Mouse (Mus musculus): ENCODE data around the gene Olfr1423. TPM values are rescaled to one million over a fixed set of nuclear protein-coding genes. Genes with fewer than 3 reads are reported as not detected.

Olfr1423 gene
- polyA plus RNA-seq, 1 experiment from 2014 or later, result not detected

DNA sequence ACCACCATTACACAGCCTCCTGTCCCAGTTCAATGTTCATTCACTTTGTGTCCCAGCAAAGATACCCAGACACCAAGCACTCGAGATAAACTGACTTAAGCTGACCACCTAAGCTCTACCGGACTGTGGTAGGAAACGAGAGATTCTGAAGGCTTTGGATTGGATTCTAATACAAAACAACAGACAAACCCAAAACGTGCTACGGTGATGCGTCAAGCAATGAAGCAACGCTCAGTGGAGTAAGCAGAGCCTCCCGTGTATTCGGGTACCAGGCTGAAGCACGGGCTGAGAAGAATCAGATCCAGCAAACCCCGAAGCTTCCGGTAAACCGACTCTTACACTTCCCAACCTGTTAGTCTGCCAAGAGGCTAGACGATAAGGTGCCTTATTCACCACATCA, 38.3 kb downstream of the Olfr1423 start:
- Histone ChIP-seq H3K27me3 (ENCODE audit: control insufficient read depth, insufficient read depth, low read length) (no peaks in the 10 kb centered on the region), H3K36me3 (ENCODE audit: control insufficient read depth, insufficient read depth, low read length) (no peaks in the 10 kb centered on the region), H3K9me3 (ENCODE audit: control insufficient read depth, low read length) (no peaks in the 10 kb centered on the region), H3K4me2 (ENCODE audit: low read length) (peak overlapping the region; percentile 28), H3K4me3 (replicated peaks; ENCODE audit: low read depth, low read length) (peak overlapping the region; percentile 19; the same call in 1 of the 2 replicates), H3K4me1 (ENCODE audit: control insufficient read depth, insufficient read depth, low read length) (peaks cover 14% of the 10 kb centered on the region), H3K9ac (replicated peaks; ENCODE audit: low read length) (no peak overlapping the region), H3K27ac (replicated peaks; ENCODE audit: low read depth, low read length) (no peak overlapping the region)
- DNase-seq, result no peak
- 41% methylated on average over 14 of the region's 14 CpGs for WGBS
- ATAC-seq (ENCODE audit: low FRiP score, low TSS enrichment), result no peak

DNA sequence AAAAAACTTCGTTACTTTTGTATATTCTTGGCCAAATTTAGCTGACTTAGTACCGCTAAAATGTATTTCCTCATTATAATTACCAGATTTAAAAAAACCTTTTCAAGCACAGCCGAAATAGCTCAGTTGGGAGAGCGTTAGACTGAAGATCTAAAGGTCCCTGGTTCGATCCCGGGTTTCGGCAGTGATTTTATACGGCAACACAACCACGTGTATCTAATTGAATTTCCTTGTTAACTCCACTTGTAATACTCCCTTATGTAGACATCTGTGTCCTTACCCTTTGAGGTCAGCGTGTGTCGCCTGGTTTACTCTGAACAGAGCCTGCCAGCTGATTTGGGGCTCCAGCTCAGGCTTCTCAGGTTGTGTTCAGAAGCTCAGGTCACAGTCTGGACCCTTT, 39.0 kb downstream of the Olfr1423 start:
- Histone ChIP-seq H3K9me3 (ENCODE audit: control insufficient read depth, low read length) (no peaks in the 10 kb centered on the region), H3K27ac (replicated peaks; ENCODE audit: low read depth, low read length) (no peak overlapping the region), H3K4me2 (ENCODE audit: low read length) (peak overlapping the region; percentile 28), H3K36me3 (ENCODE audit: control insufficient read depth, insufficient read depth, low read length) (no peaks in the 10 kb centered on the region), H3K9ac (replicated peaks; ENCODE audit: low read length) (no peak overlapping the region), H3K4me3 (replicated peaks; ENCODE audit: low read depth, low read length) (peak overlapping the region; percentile 19; the same call in 1 of the 2 replicates), H3K27me3 (ENCODE audit: control insufficient read depth, insufficient read depth, low read length) (no peaks in the 10 kb centered on the region), H3K4me1 (ENCODE audit: control insufficient read depth, insufficient read depth, low read length) (peaks cover 14% of the 10 kb centered on the region)
- peak; percentile 76 for DNase-seq
- no peak for ATAC-seq (ENCODE audit: low FRiP score, low TSS enrichment)
- WGBS, result 1% methylated on average over 11 of the region's 11 CpGs

- DNase-seq (no peak), ATAC-seq (ENCODE audit: low FRiP score, low TSS enrichment) (no peak)
- Histone ChIP-seq H3K9ac (replicated peaks; ENCODE audit: low read length) (no peak overlapping the region), H3K27ac (replicated peaks; ENCODE audit: low read depth, low read length) (no peak overlapping the region), H3K9me3 (ENCODE audit: control insufficient read depth, low read length) (no peaks in the 10 kb centered on the region), H3K4me2 (ENCODE audit: low read length) (no peak overlapping the region), H3K4me3 (replicated peaks; ENCODE audit: low read depth, low read length) (no peak overlapping the region), H3K27me3 (ENCODE audit: control insufficient read depth, insufficient read depth, low read length) (no peaks in the 10 kb centered on the region), H3K4me1 (ENCODE audit: control insufficient read depth, insufficient read depth, low read length) (peaks cover 10% of the 10 kb centered on the region), H3K36me3 (ENCODE audit: control insufficient read depth, insufficient read depth, low read length) (no peaks in the 10 kb centered on the region)
- WGBS, result 25% methylated on average over 3 of the region's 3 CpGs
These were observed 39.4 kb downstream of the Olfr1423 start for GRCm38 (mm10) chr19:12001686-12002085.

GRCm38 (mm10) chr19:11995722-11996448, 45.2 kb downstream of the Olfr1423 start:
- no peak for ATAC-seq (ENCODE audit: low FRiP score, low TSS enrichment)

DNA sequence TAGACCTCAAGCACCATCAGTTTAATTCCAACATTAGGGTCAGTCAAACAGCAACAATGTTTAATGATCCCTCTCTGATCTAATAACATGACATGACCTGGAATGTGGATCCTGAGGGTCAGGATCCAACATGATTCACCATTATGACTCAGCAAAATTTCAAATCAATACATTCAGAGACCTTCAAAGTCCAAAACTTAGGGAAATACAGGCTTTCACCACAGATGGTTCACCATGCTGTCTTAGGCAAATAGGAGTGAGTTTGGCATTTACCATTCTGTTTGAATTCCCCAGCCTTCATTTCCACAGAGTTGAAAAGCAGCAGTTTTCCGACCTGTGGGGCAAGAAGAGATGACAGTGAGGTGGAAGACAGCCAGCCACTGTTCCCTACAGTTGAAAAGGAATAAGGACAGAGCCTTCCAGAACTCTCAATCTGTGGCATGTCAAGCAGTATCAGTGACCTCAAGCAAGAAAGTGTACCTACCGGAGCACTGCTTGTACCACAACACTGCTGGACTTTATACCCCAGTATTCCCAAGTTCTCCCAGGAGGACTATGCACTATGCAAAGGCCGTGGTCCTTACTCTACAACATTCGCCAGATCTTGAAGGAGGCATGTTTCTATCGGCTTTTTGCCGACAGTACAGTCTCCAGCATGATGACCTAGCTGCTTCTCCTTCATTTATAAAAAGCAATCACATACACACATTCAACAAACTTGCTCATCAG, 46.2 kb downstream of the Olfr1423 start:
- Histone ChIP-seq H3K9me3 (ENCODE audit: control insufficient read depth, low read length) (no peaks in the 10 kb centered on the region), H3K27me3 (ENCODE audit: control insufficient read depth, insufficient read depth, low read length) (no peaks in the 10 kb centered on the region), H3K4me1 (ENCODE audit: control insufficient read depth, insufficient read depth, low read length) (no peaks in the 10 kb centered on the region), H3K4me3 (replicated peaks; ENCODE audit: low read depth, low read length) (no peak overlapping the region), H3K27ac (replicated peaks; ENCODE audit: low read depth, low read length) (no peak overlapping the region), H3K36me3 (ENCODE audit: control insufficient read depth, insufficient read depth, low read length) (peaks cover 53% of the 10 kb centered on the region), H3K9ac (replicated peaks; ENCODE audit: low read length) (no peak overlapping the region), H3K4me2 (ENCODE audit: low read length) (no peak overlapping the region)
- WGBS, result 94% methylated on average over 6 of the region's 6 CpGs
- DNase-seq (no peak), ATAC-seq (ENCODE audit: low FRiP score, low TSS enrichment) (no peak)

More at GRCm38 (mm10) chr19:11995722-11996448, 45.2 kb downstream of the Olfr1423 start:
- Histone ChIP-seq H3K9me3 (ENCODE audit: control insufficient read depth, low read length) (no peaks in the 10 kb centered on the region), H3K4me1 (ENCODE audit: control insufficient read depth, insufficient read depth, low read length) (no peaks in the 10 kb centered on the region), H3K4me3 (replicated peaks; ENCODE audit: low read depth, low read length) (no peak overlapping the region), H3K36me3 (ENCODE audit: control insufficient read depth, insufficient read depth, low read length) (peaks cover 45% of the 10 kb centered on the region), H3K27ac (replicated peaks; ENCODE audit: low read depth, low read length) (no peak overlapping the region), H3K9ac (replicated peaks; ENCODE audit: low read length) (no peak overlapping the region), H3K27me3 (ENCODE audit: control insufficient read depth, insufficient read depth, low read length) (no peaks in the 10 kb centered on the region), H3K4me2 (ENCODE audit: low read length) (no peak overlapping the region)
- 59% methylated on average over 2 of the region's 2 CpGs for WGBS
- DNase-seq, result no peak

GRCm38 (mm10) chr19:11992441-11993029, 48.6 kb downstream of the Olfr1423 start:
- WGBS, result 93% methylated on average over 10 of the region's 10 CpGs
- Histone ChIP-seq H3K9me3 (ENCODE audit: control insufficient read depth, low read length) (no peaks in the 10 kb centered on the region), H3K4me1 (ENCODE audit: control insufficient read depth, insufficient read depth, low read length) (no peaks in the 10 kb centered on the region), H3K4me3 (replicated peaks; ENCODE audit: low read depth, low read length) (no peak overlapping the region), H3K36me3 (ENCODE audit: control insufficient read depth, insufficient read depth, low read length) (peaks cover 76% of the 10 kb centered on the region), H3K9ac (replicated peaks; ENCODE audit: low read length) (no peak overlapping the region), H3K4me2 (ENCODE audit: low read length) (no peak overlapping the region), H3K27me3 (ENCODE audit: control insufficient read depth, insufficient read depth, low read length) (no peaks in the 10 kb centered on the region), H3K27ac (replicated peaks; ENCODE audit: low read depth, low read length) (no peak overlapping the region)
- DNase-seq, result no peak
- no peak for ATAC-seq (ENCODE audit: low FRiP score, low TSS enrichment)

GRCm38 (mm10) chr19:11992034-11992433, 49.1 kb downstream of the Olfr1423 start:
- no peaks in the 10 kb centered on the region for H3K27me3 ChIP-seq (ENCODE audit: control insufficient read depth, insufficient read depth, low read length)
- H3K27ac ChIP-seq (replicated peaks; ENCODE audit: low read depth, low read length), result no peak overlapping the region
- no peaks in the 10 kb centered on the region for H3K4me1 ChIP-seq (ENCODE audit: control insufficient read depth, insufficient read depth, low read length)
- H3K36me3 ChIP-seq (ENCODE audit: control insufficient read depth, insufficient read depth, low read length), result peaks cover 81% of the 10 kb centered on the region
- no peak overlapping the region for H3K4me3 ChIP-seq (replicated peaks; ENCODE audit: low read depth, low read length)
- no peak overlapping the region for H3K9ac ChIP-seq (replicated peaks; ENCODE audit: low read length)
- no peaks in the 10 kb centered on the region for H3K9me3 ChIP-seq (ENCODE audit: control insufficient read depth, low read length)
- ATAC-seq (ENCODE audit: low FRiP score, low TSS enrichment), result no peak
- DNase-seq, result no peak
- no peak overlapping the region for H3K4me2 ChIP-seq (ENCODE audit: low read length)
- 96% methylated on average over 9 of the region's 9 CpGs for WGBS

- DNase-seq (no peak), ATAC-seq (ENCODE audit: low FRiP score, low TSS enrichment) (no peak)
- no peaks in the 10 kb centered on the region for H3K9me3 ChIP-seq (ENCODE audit: control insufficient read depth, low read length)
- H3K4me2 ChIP-seq (ENCODE audit: low read length), result no peak overlapping the region
- H3K27ac ChIP-seq (replicated peaks; ENCODE audit: low read depth, low read length), result no peak overlapping the region
- no peak overlapping the region for H3K9ac ChIP-seq (replicated peaks; ENCODE audit: low read length)
- H3K36me3 ChIP-seq (ENCODE audit: control insufficient read depth, insufficient read depth, low read length), result peaks cover 91% of the 10 kb centered on the region
- H3K4me1 ChIP-seq (ENCODE audit: control insufficient read depth, insufficient read depth, low read length), result no peaks in the 10 kb centered on the region
- 95% methylated on average over 7 of the region's 7 CpGs for WGBS
- H3K4me3 ChIP-seq (replicated peaks; ENCODE audit: low read depth, low read length), result no peak overlapping the region
- no peaks in the 10 kb centered on the region for H3K27me3 ChIP-seq (ENCODE audit: control insufficient read depth, insufficient read depth, low read length)
These were observed 51.8 kb downstream of the Olfr1423 start for GRCm38 (mm10) chr19:11989334-11989733.
